Mouse (Mus musculus) 3T3-L1 (cell line): Measurements from ENCODE around the gene Gm21987.

Experiments used
- DNase-seq: peaks from one replicate; pipeline ENCODE4 v3.0.0-alpha.2; 2015; ENCODE audit warnings: low read depth, low spot score

Gene Gm21987

DNA sequence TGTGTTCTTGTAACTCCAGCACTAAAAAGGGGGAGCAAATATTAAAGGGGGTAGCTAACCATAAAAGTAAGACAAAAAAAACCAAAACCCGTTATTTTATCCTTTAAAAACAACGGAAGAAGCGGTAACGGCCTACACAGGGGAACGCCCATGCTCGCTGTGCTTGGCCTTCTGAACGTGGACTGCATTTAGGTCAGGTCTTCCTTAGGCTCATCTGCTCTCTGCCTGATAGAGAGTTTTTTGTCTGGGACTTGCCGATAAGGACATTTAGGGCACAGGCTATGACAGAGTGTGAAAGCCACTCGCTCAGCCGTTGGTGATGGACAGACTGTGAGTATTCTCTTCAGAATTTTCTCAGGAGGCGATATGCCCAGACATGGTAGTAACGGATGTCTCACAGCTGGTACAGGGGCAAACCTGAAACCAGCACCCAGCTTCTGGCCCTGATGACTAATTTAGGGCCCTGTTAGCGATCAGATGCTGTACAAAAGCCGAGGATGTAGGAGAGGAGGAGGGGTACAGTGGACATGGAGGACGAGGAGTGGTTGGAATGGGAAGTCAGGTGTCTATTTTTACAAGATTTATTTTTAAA lies 25.0 kb downstream of the Gm21987 start:
- no peak for DNase-seq

DNA sequence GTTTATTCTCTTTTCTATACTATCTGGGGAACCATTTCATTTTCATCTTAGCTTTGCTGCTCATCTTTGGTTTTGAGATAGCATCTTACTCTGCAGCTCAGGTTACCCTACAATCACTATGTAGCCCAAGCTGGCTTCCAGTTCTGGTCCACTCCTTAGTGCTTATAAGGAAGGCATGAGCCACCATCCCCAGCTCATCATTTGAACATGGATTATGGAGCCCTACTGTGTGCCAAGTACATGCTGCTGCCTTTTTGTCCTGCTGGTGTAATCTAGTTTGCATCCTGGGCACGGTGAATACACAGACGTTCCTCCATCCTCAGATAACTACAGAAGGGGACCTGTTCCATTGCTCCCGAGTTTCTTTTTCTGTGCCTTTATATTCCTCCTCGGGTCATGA lies 26.0 kb downstream of the Gm21987 start:
- DNase-seq: no peak

DNA sequence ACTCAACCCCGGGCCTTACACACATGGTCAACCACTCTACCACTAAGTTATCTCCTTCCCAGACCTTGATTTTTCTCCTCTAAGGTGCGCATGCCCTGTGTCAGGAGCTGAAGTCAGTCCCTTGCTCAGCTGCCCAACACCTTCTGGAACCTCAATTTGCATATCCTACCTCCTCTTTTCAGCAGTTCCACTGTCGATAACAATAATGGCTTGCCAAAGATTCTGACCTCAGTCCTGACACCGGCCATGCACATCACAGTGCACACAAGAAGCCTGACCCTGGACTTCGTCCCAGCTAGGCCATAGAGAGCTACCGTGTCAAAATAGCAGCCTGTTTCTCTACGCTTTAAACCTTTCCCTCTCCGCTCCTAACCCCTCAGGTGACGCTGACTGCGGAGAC lies 26.6 kb downstream of the Gm21987 start:
- no peak for DNase-seq

DNA sequence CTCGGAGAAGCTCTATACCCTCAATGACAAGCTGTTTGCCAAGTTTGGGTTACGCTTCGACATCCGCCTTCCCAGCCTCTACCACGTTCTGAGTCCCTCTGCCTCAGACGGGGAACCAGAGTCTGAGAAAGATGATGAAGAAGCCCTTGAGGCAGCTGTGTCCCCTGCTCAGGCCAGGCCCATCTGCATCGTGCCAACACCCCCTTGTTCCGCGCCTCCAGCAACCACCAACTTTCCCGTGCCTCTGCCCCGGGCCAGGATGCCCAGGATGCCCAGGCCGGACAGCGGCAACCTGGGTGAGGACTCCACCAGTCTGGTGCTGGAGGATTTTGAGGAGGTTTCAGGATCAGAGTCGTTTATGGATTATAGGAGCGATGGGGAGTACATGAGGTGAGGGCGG lies 27.1 kb downstream of the Gm21987 start:
- no peak for DNase-seq

DNA sequence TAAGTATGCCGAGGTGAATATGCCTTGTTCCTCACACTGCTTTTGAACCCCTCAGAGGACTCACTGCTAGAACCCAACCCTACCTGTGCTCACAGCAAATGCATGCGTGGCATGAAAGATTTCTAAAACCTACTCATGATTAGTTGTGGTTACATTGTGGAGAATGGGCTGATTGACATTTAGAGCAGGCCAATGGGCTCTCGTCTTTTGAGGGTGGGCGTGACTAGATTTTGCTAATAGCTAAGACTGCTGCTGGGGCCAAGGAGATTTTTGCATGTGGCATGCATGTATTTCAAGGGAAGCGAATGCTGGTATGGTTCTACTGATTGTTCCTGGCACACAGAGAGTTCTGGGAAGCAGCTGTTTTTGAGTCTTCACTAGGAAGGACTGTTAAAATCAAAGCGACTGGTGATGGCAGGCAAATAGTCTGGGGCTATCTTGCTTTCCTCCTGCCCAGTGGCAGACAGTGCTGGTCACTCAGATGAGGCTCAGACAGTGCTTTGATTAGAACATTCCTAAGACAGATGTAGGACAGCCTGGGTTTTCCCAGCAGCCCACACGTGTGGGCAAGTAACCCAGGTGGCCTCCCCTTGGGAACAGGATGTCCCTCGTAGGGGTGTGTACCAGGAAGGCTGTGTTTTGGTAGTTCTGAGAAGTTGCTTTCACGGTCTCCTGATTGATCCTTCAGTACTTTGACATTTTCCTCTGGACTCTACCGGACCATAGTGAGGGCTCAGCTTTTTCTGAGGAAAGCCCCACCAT lies 27.7 kb downstream of the Gm21987 start:
- no peak for DNase-seq

DNA sequence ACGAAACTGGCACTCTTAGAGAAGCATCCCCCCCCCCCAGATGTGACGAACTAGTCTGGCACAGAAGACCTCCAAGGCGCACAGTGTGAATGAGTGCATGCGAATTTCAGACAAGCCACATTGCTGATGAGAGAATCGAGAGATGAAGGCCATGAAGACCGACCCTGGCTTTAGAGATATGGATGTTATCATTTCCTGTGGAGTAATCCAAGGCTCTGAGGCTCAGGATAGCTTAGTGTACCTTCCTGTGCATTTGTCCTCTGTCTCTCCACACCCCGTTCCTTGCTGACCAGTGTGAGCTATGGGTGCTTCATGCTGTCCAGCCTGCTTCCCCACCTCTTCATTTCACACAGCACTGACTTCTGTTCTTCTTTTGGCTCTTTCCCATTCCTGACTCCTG lies 28.3 kb downstream of the Gm21987 start:
- DNase-seq: no peak

DNA sequence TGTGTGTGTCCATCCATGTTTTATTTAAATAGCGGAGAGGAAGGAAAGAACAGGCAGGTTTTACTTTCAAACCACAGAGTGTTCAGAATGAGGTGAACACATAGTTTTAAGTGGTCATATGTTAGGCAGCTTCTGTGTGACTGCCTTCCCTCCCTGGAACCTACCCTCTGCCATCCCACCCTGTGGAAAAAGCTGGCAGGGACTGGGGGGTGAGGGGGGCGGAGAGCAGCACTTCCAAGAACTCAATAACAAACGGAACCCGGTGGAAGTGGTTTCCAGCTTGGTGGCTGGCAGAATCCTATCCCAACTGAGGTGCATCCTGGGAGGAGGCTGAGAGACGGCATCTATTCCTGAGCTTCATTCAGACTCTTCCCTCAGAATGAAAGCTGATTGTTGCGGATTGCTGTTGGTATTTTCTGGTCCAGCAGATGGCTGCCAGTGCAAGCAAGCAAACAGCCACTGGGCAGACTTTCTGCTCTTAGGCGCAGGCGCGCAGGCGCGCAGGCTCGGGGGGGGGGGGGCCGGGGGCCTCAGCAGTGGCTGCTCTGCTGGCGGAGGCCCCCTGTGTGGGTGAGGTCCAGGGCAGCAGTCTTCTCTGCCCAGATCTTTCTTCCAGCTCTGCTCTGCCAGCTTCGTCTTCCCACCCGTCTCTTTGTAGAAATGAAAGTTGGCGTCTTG lies 29.5 kb downstream of the Gm21987 start:
- DNase-seq: no peak

DNA sequence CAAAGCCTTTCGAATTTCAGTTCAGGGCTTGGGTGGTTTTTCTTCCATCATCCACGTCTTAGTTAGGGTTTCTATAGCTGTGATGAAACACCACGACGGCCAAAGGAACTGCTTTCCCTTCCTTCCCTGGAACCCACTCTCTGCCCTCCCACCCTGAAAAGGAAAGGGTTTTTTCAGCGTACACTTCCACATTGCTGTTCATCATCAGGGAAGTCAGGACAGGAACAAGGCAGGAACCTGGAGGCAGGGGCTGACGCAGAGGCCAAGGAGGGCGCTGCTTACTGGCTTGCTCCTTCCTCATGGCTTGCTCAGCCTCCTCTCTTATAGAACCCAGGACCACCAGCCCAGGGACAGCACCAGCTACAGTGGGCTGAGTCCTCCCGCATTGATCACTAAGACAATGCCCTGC lies 30.0 kb downstream of the Gm21987 start:
- DNase-seq: no peak

DNA sequence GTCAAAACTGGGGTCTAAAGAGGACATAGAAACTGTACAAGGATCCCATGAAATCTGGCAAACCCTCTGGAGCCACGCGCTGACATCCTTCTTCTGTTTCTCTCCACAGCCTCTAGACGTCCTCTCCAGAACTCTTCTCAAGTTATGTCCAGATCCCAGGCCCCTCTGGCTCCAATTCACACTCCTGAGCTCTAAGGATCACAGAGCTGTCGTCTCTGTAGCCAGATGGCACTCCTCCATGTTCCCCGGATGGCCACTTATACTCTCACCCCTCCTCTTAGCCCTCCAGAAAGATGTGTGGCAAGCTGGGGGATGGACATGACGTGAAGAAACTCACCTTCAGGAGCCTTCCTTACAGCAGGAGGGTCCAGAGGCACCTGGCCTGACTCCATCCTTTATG lies 30.7 kb downstream of the Gm21987 start:
- DNase-seq: no peak

DNA sequence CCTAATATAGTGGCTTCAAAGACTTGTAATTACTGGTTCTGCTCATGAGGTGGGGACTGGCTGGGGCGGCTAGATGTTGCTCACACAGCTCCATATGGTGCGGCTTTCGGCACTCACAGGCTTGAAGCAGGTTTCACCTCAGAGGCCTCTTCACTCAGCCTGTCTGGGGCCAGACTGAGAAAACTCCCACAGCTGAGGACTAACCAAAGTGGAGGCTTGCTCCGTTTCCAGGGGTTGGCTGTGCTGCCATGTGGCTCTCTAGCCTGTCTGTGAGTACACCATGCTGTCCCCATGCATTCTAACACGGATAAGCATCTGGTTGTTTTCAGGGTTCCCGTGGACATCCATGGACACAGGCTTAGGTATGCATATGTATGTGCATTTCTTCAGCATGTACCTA lies 31.8 kb downstream of the Gm21987 start:
- DNase-seq: no peak

DNA sequence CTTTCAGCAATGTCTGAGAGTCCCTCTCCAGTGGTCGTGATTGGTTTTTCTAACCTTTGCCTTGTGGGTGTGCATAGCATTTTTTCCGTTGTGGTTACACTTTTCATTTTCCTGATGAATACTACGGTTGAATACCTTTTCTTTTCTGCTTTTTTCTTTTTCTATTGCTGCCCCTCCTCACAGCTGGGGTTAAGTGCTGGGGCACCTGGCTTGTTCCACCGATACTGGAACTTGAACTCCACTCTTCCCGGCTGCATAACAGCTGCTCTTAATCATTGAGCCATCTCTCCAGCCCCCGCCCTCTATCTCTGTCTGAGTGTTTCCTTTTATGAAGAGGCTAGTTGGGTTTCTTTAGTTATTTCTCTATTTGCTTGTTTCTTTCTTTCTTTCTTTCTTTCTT lies 32.2 kb downstream of the Gm21987 start:
- DNase-seq: peak; percentile 49

DNA sequence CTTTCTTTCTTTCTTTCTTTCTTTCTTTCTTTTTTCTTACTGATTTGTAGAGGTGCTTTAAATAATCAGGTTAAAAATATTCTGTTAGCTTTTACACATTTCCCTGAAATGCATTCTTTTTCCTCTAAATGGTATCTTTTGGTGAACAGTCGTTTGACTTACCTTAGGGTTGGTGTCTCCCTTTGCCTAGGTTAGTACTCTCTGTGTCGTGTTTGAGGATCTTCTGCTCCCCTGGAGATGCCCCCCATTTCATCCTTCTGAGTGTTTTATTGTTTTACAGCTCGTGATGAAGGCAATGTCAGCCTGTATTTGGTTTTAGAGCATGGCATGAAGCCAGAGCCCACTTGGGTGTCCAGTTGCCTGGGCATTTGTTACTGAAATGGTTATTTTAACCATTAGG lies 32.7 kb downstream of the Gm21987 start:
- no peak for DNase-seq

DNA sequence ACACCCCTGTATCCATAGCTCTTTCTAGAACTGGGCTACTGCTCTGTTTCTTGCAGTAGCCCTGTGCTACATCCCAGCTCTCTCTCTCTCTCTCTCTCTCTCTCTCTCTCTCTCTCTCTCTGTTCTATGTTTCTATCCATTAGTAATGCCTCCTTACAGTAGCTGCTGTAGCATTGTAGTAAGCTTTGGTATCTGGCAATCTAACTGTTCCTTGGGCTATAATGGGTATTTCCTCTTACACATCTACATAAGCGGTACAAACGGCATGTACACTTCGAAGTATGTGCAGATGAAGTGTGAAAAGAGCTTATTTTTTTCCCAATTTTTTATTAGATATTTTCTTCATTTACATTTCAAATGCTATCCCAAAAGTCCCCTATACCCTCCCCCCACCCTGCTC lies 33.1 kb downstream of the Gm21987 start:
- no peak for DNase-seq

DNA sequence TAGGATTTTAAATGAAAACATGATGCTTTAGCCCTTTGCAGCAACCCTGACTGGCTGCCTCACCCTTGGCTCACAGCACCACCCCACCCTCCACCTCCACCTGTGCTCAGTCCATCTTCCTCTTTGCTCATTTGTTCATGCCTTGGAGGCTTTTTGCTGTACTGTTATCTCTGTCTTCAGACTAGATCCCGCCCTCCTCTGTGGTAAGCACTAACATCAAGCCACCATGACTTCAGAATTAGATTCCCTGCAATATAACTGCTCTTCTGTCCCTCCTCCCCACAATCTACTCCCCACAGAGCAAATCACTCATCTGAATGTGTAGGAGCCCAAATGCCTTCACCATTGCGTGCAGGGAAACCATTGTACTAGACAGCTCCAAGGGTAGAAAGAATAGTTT lies 36.8 kb downstream of the Gm21987 start:
- DNase-seq: no peak

DNA sequence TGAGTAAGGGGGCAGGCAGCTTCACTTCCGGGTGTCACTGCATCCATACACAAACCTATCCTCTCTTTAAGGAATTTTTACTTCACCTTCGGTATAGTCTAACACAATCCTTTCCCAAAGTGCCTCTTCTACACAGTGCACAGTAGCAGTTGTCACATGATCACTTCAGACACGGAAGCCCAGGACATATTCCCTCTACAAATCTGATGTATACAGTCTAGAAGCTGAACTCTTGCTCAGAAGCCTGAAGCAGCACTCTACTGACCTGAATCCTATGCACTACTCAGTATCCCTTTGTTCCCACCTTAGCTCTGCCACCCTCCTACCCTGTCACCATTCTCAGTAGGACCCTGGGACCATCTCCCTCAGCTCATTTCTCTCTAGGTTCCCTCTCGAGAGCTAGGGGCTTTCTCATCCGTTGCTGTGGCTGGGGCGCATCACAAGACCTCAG lies 38.4 kb downstream of the Gm21987 start:
- no peak for DNase-seq

DNA sequence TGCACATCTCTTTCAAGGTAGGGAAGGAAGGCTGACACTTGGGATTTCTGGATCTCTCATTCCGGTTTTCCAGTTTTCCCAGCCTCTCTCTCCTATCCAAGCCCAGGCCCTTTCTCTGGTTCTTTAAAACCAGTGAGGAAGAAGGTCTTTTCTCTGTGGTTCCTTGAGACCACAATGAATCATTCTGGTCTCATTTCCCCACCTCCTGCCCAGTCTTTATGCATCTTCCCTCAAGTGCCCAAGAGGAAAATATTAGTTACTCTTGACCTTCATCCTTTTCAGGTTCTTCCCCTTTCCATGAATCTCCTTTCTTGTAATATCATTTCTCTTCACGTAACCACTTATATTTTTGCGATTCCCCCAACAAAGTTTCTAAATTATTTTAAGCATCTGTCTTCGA lies 38.9 kb downstream of the Gm21987 start:
- DNase-seq: peak; percentile 33

DNA sequence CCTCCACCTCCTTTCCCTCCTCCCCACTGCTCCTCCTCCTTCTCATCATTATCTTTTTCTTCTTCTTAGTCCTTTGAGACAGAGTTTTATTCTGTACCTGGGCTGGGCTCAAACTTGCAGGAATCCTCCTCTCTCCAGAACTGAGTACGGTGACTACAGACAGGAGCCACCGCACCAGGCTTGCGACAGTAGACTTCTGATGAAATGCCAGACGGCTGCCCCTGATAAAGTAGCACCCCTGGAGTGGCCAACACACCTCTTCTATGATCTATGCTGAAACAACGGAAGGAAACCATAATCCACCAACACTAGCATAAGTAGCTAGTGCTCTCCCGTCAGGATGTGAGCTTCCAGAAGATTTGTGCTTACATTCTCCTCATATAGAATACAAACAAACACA lies 40.5 kb downstream of the Gm21987 start:
- no peak for DNase-seq

DNA sequence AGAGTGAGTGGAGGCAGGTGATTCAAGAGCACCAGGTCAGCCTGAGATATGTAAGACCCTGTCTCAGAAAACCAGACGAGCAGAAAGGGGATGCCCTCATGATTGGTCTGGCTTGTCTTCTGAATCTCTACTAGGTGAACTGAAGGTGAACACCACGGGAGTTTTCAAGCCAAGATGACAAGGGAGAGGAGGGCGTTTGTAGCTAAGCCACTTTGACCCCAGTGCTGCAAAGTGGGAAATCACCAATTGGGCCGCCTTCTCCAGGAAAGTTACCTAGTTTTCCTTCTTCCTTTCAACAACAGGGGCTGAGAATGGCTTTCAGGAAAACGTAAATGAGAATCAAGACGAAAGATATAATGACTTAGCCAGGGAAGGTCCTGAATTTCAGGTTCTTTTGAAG lies 41.9 kb downstream of the Gm21987 start:
- no peak for DNase-seq

DNA sequence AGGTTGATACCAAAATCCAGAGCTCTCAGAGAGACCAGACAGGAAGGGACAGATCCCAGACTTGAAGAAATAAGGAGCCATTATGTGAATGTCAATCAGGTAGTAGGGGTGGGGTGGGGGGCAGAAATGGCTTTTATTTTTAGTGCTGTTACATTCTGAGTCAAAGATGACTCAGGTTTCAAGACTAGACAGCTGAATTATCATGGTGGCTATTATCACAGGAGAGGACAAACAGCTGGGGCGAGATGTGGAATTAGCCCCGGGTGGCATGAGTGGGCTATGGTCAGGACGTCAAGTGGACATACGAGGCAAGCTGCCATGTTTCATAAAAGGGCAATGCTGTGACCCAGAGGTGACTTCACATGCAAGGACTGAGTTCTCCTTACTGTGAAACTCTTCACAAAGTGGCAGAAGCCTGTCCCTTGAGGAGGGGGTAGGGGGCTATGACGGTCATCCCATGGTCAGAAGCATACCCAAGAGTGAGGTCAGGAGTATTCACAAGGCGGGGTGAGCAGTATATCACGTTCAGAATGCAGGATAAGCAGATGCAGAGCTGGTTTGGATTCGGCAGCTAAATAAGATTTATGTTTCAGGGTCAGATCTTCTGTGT lies 42.5 kb downstream of the Gm21987 start:
- DNase-seq: peak; percentile 43

DNA sequence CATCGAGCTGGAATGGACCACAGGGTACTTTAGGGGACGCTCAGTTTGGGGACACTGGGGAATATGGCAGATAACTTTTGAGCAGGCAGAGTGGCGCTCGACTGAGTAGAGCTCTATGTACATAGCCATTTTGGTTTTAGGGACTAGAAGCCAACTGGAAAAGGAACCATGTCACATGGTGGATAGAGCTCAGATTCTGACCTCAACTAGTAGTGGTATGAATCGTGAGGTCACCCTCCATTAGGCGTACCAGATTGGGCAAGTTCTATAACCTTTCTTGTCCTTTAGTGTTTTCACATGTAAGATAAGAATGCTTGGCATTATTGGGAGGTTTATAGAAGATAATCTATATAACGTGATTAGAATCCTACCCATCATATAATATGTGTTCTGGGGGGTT lies 43.5 kb downstream of the Gm21987 start:
- DNase-seq: no peak

DNA sequence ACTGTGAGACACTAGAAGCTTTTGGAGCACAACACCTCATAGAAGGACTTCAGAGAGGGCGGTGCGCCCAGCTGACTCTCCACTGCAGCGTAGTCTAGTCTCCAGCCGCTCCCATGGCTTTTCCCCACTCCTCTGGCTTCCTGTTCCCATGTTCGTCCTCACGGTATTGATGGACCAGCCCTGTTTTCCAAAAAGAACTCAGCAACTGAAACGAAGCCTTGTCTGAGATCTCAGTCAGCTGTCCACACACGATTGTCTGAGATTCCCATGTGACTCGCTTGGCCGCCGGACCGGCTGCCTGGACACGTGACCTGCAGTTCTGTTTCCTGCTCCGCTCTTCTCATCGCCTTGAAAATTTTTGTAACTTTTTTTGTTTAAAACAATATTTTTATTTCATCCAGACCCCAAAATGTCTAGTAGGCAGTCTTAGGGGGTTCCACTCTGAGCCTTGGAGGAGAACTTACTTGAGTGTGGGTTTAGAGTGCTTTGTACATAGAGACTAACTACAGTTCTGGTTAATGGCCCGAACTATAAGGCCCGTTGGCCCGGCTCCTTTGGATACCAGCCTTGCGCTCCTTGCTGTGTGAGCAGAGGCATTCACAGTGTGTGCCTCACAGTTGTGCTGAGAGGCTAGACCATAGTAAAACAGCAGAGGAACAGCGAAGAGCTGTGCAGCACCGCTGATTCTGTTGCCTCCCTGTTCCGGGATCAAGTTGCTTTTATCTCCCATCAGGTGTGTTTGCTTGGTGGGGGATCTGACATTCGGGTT lies 45.5 kb downstream of the Gm21987 start:
- DNase-seq: no peak

DNA sequence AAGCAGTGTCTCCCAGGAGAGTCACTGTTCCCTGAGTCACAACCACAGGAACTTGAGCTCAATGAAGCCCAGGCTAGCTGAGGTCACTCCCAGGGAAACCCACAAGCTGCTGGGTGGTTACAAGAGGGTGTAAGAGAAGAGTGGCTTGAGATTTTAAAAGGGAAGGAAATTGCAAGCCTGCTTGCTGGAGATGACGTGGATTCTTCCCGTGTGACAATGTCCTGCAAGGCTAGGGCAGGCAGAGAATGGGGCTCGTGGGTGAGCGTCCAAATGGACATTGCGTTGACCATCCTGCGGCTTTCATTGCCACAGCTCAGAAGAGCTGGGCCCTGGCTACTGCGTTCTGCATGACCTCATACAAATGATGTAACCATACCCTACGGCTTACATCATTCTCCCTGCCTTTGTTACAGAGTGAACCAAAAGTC lies 47.4 kb downstream of the Gm21987 start:
- DNase-seq: peak; percentile 92
